Mouse (Mus musculus) monocyte, adult 2 months (primary cell): ENCODE measurements around the gene Wasf3.
"Not testable (repeated sequence)": the region's sequence is repeated elsewhere in the genome, so short reads cannot be mapped to it uniquely, and the experiment has no call there.

Experiments used
- DNase-seq, 2 experiments: peaks; one replicate each; pipeline ENCODE4 v3.0.0; 2022; ENCODE audit warnings: low spot score in 2 of 2, low read depth in 1 of 2

Gene Wasf3

GRCm38 (mm10) chr5:146439152-146439781 is 54.5 kb downstream of the Wasf3 start:
- DNase-seq = no peak

DNA sequence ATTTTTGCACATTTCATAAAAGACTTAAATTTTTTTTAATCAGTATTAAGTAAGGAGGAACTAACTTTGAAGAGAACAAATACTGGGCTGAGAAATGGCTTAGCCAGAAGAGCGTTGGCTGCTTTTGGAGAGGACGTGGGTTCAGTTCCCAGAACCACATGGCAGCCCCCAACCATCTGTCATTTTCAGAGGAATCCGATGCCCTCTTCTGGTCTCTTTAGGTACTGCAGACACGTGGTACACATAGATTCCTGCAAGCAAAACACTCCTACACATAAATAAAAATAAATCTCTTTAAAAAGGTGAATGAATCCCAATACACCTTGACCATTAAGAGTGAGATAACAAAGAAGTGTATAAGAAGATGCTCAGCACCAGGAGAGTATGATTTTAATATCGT is 55.5 kb downstream of the Wasf3 start:
- DNase-seq = no peak

GRCm38 (mm10) chr5:146442767-146443166 is 58.0 kb downstream of the Wasf3 start:
- no peak for DNase-seq

DNA sequence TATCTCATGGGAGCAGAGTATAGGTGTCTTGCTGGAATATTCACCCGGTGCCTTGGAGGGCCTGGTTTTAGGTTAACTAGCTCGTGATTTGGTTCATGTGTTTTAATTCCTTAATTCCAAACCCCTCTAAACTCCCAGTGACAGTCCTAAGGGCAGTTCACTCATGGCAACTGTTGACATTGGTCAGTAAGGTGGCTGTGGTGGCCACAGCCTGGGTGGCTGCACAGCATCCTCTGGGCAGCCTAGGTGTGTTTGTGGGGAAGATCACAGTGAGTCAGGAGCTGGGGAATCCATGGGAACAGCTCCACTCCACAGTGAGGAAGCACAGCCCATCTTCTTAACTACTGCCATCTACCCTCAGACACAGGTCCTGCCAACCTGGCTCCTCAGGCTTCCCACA is 61.8 kb downstream of the Wasf3 start:
- DNase-seq = no peak

DNA sequence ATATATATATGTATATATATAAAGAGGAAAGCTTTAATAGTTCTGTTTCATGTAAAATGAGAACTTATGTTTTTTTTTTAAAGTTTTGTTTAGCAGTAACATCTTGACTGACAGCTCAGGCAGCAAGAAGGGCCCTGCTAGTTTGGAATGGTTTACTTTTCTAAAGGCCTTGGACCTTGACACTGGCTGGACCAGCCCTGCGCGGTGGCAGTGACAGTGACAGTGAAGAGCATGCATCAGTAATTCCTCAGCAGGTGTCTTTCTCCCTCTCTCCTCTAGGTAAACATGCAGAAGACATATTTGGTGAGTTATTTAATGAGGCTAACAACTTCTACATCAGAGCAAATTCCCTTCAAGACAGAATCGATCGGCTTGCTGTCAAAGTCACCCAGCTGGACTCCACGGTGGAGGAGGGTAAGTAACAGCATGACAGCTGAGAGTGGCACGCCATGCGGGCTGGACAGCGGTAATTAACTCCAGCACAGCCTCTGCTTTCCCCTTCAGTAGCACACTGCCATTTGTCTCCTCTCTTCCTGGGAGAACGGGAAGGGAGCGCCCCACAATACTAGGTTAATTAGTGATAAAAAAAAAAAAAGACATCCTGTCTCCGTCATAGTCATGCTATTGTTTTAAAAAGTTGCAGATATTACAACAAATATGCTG is 66.9 kb downstream of the Wasf3 start:
- DNase-seq = no peak

- no peak for DNase-seq
Observed at GRCm38 (mm10) chr5:146453556-146453955, 68.8 kb downstream of the Wasf3 start.

GRCm38 (mm10) chr5:146461612-146462011 is 76.8 kb downstream of the Wasf3 start:
- no peak for DNase-seq

DNA sequence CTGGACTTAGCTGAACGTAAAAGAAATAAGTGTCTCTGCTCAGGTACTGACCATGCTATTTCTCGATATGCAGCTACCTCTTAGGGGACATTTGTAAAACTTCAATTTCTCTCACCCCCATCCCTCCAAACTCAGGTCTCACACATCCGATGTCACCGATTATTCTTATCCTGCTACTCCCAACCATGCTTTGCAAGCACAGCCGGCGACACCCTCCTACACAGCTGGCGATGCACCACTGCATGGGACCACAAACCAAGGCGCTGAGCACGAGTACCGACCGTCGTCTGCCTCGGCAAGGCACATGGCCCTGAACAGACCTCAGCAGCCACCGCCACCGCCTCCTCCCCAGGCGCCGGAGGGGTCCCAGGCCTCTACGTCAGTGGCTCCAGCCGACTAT is 81.9 kb downstream of the Wasf3 start:
- no peak for DNase-seq

- no peak for DNase-seq
Observed at GRCm38 (mm10) chr5:146468311-146468710, 83.5 kb downstream of the Wasf3 start.

DNA sequence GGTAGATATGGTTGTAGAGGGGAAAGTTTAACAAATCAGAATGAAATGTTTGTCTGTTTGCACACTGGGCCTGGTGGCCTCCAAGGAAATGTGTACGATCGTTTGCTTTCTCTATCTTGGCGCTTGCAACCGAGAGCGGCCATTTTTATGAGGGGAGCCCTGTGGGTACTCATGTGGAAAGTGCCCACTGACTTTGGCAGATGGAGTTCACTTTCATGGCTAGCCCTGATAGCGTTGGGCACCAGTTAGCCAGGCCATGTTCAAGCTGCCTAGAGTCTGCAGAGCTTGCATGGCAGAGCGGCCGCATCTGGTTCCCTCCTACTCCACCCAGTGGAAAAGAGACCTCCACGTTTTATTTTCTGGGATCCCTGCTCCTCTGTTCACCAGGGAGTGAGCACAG is 86.0 kb downstream of the Wasf3 start:
- no peak for DNase-seq

DNA sequence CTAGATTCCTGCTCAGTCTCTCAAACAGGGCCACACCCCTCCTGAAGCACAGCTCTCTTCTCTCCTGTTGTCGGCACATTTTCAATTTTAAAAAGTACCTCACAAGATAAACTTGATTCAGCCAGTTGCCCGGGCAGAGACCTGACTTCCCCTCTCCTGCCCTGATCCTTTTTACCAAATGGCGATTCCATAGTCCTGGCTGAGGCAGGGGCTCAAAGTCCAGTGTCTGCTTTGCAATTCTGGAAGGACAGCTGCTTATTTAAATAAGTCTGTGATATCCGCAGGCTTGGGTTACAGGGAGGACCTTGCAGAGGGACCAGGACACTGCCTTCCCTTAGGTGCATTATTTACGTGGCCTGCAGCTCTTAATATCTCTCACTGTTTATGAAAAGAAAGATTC is 86.5 kb downstream of the Wasf3 start:
- no peak for DNase-seq

GRCm38 (mm10) chr5:146471821-146472220 is 87.0 kb downstream of the Wasf3 start:
- DNase-seq = no peak

- DNase-seq = not testable (repeated sequence)
Observed at GRCm38 (mm10) chr5:146479564-146479963, 94.8 kb downstream of the Wasf3 start.

DNA sequence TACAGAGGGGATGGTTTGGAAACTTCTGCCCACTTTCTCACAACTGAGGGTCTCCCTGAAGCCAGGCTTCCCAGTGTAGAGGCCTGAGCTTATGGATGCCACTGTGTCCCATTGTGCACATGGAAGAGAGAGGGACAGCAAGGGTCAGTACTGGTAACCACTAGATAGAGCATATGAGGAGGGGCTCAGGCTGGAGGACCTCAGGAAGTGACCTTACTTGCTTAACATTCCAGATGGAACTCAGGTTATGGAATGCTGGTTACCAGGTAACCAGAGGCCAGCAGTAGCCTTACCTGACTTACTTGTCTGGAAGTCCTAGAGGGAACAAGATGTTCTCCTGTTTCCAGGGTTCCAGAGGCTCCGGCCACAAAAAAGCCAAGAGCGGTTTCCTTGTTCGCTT is 96.9 kb downstream of the Wasf3 start, which contains the start of gene Gm6408:
Gene Gm6408, plus strand, starts transcription at position 301 of the 400 bp plus-strand sequence.
- not testable (repeated sequence) for DNase-seq

- not testable (repeated sequence) for DNase-seq
Observed at GRCm38 (mm10) chr5:146488959-146489358, 104.2 kb downstream of the Wasf3 start.

DNA sequence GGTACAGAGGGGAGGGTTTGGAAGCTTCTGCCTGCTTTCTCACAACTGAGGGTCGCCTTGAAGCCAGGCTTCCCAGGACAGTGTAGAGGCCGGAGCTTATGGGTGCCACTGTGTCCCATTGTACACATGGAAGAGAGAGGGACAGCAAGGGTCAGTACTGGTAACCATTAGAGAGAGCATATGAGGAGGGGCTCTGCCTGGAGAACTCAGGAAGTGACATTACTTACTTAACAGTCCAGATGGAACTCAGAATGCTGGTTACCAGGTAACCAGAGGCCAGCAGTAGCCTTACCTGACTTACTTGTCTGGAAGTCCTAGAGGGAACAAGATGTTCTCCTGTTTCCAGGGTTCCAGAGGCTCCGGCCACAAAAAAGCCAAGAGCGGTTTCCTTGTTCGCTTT is 106.3 kb downstream of the Wasf3 start, which contains the start of gene Gm6370:
Gene Gm6370, plus strand, starts transcription at position 301 of the 400 bp plus-strand sequence.
- DNase-seq = not testable (repeated sequence)

DNA sequence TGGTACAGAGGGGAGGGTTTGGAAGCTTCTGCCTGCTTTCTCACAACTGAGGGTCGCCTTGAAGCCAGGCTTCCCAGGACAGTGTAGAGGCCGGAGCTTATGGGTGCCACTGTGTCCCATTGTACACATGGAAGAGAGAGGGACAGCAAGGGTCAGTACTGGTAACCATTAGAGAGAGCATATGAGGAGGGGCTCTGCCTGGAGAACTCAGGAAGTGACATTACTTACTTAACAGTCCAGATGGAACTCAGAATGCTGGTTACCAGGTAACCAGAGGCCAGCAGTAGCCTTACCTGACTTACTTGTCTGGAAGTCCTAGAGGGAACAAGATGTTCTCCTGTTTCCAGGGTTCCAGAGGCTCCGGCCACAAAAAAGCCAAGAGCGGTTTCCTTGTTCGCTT is 117.3 kb downstream of the Wasf3 start, which contains the start of gene 4930449I24Rik:
Gene 4930449I24Rik, plus strand, starts transcription at position 301 of the 400 bp plus-strand sequence.
- DNase-seq = not testable (repeated sequence)

DNA sequence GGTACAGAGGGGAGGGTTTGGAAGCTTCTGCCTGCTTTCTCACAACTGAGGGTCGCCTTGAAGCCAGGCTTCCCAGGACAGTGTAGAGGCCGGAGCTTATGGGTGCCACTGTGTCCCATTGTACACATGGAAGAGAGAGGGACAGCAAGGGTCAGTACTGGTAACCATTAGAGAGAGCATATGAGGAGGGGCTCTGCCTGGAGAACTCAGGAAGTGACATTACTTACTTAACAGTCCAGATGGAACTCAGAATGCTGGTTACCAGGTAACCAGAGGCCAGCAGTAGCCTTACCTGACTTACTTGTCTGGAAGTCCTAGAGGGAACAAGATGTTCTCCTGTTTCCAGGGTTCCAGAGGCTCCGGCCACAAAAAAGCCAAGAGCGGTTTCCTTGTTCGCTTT is 129.0 kb downstream of the Wasf3 start, which contains the start of gene Gm3402:
Gene Gm3402, plus strand, starts transcription at position 301 of the 400 bp plus-strand sequence.
- not testable (repeated sequence) for DNase-seq
